Mouse (Mus musculus) olfactory bulb, adult 2 months (tissue): Measurements from ENCODE around the gene Dusp13.

Experiments
- CTCF ChIP-seq: fragments of 200-500 bp; IDR thresholded peaks from 2 replicates; pipeline ENCODE4 v1.5.1; 2012; ENCODE audit warnings: low read depth, mild to moderate bottlenecking, low read length, moderate library complexity; ENCODE audit not compliant: insufficient read depth
- POLR2A ChIP-seq: fragments of 200-500 bp; IDR thresholded peaks from 2 replicates; pipeline ENCODE4 v1.6.1; 2012; ENCODE audit warnings: mild to moderate bottlenecking, low read depth, low read length, moderate library complexity; ENCODE audit not compliant: insufficient read depth

DNA sequence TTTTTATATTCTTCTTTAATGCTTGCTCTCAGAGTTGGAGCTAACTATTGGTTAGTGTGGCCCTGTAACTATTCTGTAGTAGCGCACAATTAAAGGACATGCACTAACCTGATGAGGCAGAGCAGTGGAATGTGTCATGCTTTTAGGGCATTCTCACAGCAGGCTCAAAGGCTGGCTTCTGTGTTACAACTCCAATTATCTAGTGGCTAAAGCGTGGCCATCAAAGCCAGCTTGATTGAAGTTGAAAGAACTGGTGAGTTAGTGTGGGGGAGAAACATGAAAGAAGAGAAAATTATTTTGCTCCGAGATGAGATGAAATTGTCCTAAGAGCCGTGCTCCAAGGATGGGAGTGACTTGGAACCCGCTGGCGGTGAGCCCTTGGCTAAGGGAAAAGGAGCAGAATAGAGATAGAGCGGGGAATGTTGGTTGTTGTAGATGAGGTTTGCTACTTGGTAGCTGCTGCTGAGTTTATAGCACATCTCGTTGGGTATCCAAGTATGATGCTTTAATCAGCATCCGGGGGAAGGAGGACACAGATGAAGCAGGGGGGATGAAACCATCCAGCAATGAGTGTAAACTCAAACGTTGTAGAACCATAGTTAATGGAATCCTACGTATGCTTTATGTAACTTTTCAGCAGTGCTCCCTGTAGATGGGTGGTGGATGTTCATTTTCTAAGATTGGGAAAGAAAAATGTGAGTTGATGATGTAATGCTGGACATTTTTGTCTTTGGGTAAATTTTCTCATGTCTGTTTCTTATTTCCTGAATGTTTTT is 21.7 kb upstream of the Dusp13 start:
- TF ChIP-seq POLR2A (no peak), CTCF (no peak)
